In the genomic region with DNA sequence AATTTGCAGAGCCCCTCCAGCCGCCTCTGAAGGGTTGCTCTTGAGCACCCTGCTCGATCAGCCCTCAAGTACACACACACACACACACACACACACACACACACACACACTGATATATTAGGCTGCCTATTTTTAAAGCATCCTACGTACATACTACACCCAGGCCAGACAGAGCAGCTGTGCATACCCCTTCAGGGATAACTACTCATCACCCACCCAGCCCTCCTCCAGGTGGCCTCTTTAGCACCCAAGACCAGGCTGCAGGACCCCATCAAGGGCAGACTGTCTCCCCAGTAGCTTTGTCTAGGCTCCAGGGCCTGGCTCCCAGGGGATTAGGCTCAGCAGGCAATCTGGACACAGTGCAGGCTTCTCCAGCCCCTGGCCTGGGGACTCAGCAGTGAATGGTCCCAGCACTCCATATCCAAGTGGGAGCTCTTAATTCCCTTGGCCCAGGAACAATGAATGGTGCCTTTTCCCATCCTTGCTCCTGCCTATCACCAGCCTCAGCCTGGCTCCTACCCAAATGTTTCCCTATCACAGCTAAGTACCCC, we compare ENCODE assay signal across 17 mouse cellular contexts. TPM values are rescaled to one million over a fixed set of nuclear protein-coding genes. Genes with fewer than 3 reads are reported as not detected.
DNase-seq lines count a peak whose midpoint lies in the region; ATAC-seq and TF ChIP-seq lines count a peak whose summit lies in the region.
"Had no signal": no experiment of that assay in that cellular context is flagged by ENCODE, and none has a peak within 500 bp of the region (broad histone marks: within the 10 kb centered on the region; RNA-seq: fewer than 3 reads in every experiment).

No protein-coding gene starts in this region.

- peaks cover 52% of the 10 kb centered on the region for H3K27me3 ChIP-seq in forebrain, embryonic 12.5 days
- peaks cover 20% of the 10 kb centered on the region; the same call in 1 of the 2 replicates for H3K27me3 ChIP-seq in hindbrain, embryonic 14.5 days (ENCODE audit: control insufficient read depth, insufficient read depth, low read length)
- peaks cover 4% of the 10 kb centered on the region for H3K27me3 ChIP-seq in midbrain, embryonic 16.5 days (ENCODE audit: control insufficient read depth, insufficient read depth, low read depth, low read length)

- DNase-seq in brain, embryonic 14.5 days (ENCODE audit: low read depth) = peak; percentile 89
- DNase-seq in hindbrain, embryonic 14.5 days (ENCODE audit: low spot score) = no peak
- no peak for DNase-seq in cerebellum, postnatal 4 days (ENCODE audit: low spot score in 2 of 2)
- no peak for DNase-seq in layer of hippocampus, adult 9-10 months (ENCODE audit: low spot score)
- no peak for DNase-seq in right cerebral cortex, adult 18-20 months
- DNase-seq: cerebellum, adult 11-12 months; heart, adult 2 months; heart, postnatal 10 days; layer of hippocampus, postnatal 36 days; liver, postnatal 0 days; lung, postnatal 36 days had no signal

- no peak overlapping the region; the same call in 1 of the 2 replicates for H3K4me3 ChIP-seq in forebrain, embryonic 12.5 days (replicated peaks)
- H3K4me3 ChIP-seq in hindbrain, embryonic 14.5 days (replicated peaks; ENCODE audit: low read length) = no peak overlapping the region
- no peak overlapping the region for H3K4me3 ChIP-seq in midbrain, embryonic 16.5 days (ENCODE audit: low read depth, low read length)
- H3K4me3 ChIP-seq: heart, adult 2 months; intestine, embryonic 15.5 days; limb, embryonic 12.5 days had no signal

- H3K4me1 ChIP-seq in forebrain, embryonic 12.5 days = peaks cover 61% of the 10 kb centered on the region
- H3K4me1 ChIP-seq in hindbrain, embryonic 14.5 days (replicated peaks; ENCODE audit: control insufficient read depth, insufficient read depth, low read length) = peaks cover 28% of the 10 kb centered on the region
- peaks cover 27% of the 10 kb centered on the region for H3K4me1 ChIP-seq in midbrain, embryonic 16.5 days (ENCODE audit: control insufficient read depth, insufficient read depth, low read length)

- no peaks in the 10 kb centered on the region for H3K36me3 ChIP-seq in forebrain, embryonic 12.5 days (replicated peaks)
- no peaks in the 10 kb centered on the region for H3K36me3 ChIP-seq in hindbrain, embryonic 14.5 days (replicated peaks; ENCODE audit: control insufficient read depth, insufficient read depth)
- H3K36me3 ChIP-seq in midbrain, embryonic 16.5 days (ENCODE audit: control insufficient read depth, insufficient read depth, low read length) = no peaks in the 10 kb centered on the region
- H3K36me3 ChIP-seq: intestine, embryonic 15.5 days; limb, embryonic 12.5 days had no signal

- peak overlapping the region; percentile 62 for H3K4me2 ChIP-seq in forebrain, embryonic 12.5 days
- peak overlapping the region; percentile 67 for H3K4me2 ChIP-seq in hindbrain, embryonic 14.5 days (replicated peaks)
- H3K4me2 ChIP-seq in midbrain, embryonic 16.5 days (ENCODE audit: low read length) = peak overlapping the region; percentile 86; the same call in 1 of the 2 replicates
- H3K4me2 ChIP-seq: intestine, embryonic 15.5 days; limb, embryonic 12.5 days had no signal

- no peak for TF ChIP-seq POLR2A in brain, embryonic 14.5 days (IDR thresholded peaks at IDR 0.05; ENCODE audit: borderline replicate concordance, extremely low read depth, insufficient read depth, insufficient read length, poor library complexity, severe bottlenecking)

- no peak for TF ChIP-seq CTCF in brain, embryonic 14.5 days (IDR thresholded peaks at IDR 0.05; ENCODE audit: borderline replicate concordance, extremely low read depth, insufficient read depth, insufficient read length)

- WGBS in forebrain, embryonic 12.5 days = 4% methylated on average over 3 of the region's 3 CpGs
- 2% methylated on average over 3 of the region's 3 CpGs for WGBS in hindbrain, embryonic 14.5 days
- WGBS in midbrain, embryonic 16.5 days = 2% methylated on average over 3 of the region's 3 CpGs

- peak; percentile 17 for ATAC-seq in forebrain, embryonic 12.5 days (ENCODE audit: low FRiP score)
- ATAC-seq in hindbrain, embryonic 14.5 days (ENCODE audit: low FRiP score) = peak; percentile 9; the same call in 1 of the 2 replicates
- ATAC-seq in midbrain, embryonic 16.5 days = peak; percentile 12; the same call in 1 of the 2 replicates
- ATAC-seq: CD4-positive, CD25-positive, alpha-beta regulatory T cell, adult 4 months; intestine, embryonic 15.5 days; liver, postnatal 0 days had no signal

- peak overlapping the region; percentile 98 for H3K27ac ChIP-seq in forebrain, embryonic 12.5 days
- peak overlapping the region; percentile 86 for H3K27ac ChIP-seq in hindbrain, embryonic 14.5 days
- H3K27ac ChIP-seq in midbrain, embryonic 16.5 days (ENCODE audit: low read length) = peak overlapping the region; percentile 83
- H3K27ac ChIP-seq: heart, adult 2 months; intestine, embryonic 15.5 days; kidney, postnatal 0 days; limb, embryonic 12.5 days had no signal

- peaks cover 6% of the 10 kb centered on the region for H3K9me3 ChIP-seq in forebrain, embryonic 12.5 days
- 0 out of 2 replicates have a peak, but pooled peaks cover 4% of the 10 kb centered on the region for H3K9me3 ChIP-seq in hindbrain, embryonic 14.5 days (ENCODE audit: control insufficient read depth, low read length)
- no peaks in the 10 kb centered on the region for H3K9me3 ChIP-seq in midbrain, embryonic 16.5 days (replicated peaks; ENCODE audit: control insufficient read depth, low read length, poor library complexity, severe bottlenecking)
- H3K9me3 ChIP-seq: intestine, embryonic 15.5 days; limb, embryonic 12.5 days had no signal

- peak overlapping the region; percentile 45 for H3K9ac ChIP-seq in forebrain, embryonic 12.5 days
- 0 out of 2 replicates have a peak overlapping the region, but pooled peaks have one; percentile 13 for H3K9ac ChIP-seq in hindbrain, embryonic 14.5 days
- H3K9ac ChIP-seq in midbrain, embryonic 16.5 days (ENCODE audit: low read depth, low read length) = no peak overlapping the region
- H3K9ac ChIP-seq: intestine, embryonic 15.5 days; limb, embryonic 12.5 days; liver, postnatal 0 days had no signal

RNA-seq across cellular contexts. Expression of a gene that starts 26.8 kb away (rescaled TPM):
- 1.6 and 3.0 TPM in 2 replicates for polyA plus RNA-seq in brain, embryonic 14.5 days (2012; rRNA removed)
- polyA plus RNA-seq in forebrain, embryonic 12.5 days (2016; fragmentation: Nextera tagmentation; extraction: Ambion mirVana) = 7.1 and 8.5 TPM in 2 replicates
- polyA plus RNA-seq in hindbrain, embryonic 14.5 days (2014; fragmentation: Nextera tagmentation; extraction: Ambion mirVana) = 3.7 and 5.0 TPM in 2 replicates
- 2.3 and 4.3 TPM in 2 replicates for polyA plus RNA-seq in midbrain, embryonic 16.5 days (2015; fragmentation: Nextera tagmentation; extraction: Ambion mirVana)
- polyA plus RNA-seq: CD4-positive, CD25-positive, alpha-beta regulatory T cell, adult 4 months; heart, adult 2 months; intestine, embryonic 15.5 days; limb, embryonic 12.5 days had no signal
